Mouse (Mus musculus) lung, postnatal 4 days (tissue): ENCODE data around the gene Gp9.
"Not testable (repeated sequence)": the region's sequence is repeated elsewhere in the genome, so short reads cannot be mapped to it uniquely, and the experiment has no call there.

Experiments
- DNase-seq, 2 experiments: peaks; one replicate each; pipeline ENCODE4 v3.0.0; 2021

Gp9 gene

DNA sequence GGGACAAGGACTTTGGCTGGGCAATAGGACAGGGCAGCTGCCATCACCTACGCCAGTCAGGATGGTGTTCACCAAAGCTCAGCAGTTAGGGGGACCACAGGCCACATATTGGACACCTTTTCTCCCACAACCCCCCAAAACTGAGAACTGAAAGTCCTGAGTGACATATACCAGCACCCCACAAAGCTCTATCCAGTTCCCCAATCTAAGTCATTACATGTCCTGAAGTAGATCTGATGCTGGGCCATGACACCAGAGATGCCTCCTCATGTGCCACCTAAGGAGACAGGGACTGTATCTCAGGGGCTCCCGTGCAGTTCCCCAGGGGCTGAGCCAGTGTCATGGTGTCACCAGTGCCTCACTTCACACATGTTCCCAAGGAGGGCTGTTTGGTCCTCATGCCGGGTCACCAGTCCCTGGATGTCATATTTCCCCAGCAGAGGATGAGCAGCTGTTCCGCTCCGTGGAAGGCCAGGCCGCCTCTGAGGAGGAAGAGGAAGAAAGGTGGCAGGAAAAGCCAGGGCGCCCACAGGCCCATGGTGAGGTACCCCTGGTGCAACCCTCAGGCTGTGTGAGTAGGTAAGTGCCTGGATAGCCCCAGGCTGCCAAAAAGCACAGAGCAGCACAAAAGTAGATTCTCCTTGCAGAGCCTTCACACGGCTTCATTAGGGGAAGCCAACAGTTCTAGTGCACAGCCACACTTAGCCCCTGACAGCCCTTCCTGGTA lies 27.5 kb upstream of the Gp9 start:
- peak in 1 of 2 experiments; percentile 17 for DNase-seq

DNA sequence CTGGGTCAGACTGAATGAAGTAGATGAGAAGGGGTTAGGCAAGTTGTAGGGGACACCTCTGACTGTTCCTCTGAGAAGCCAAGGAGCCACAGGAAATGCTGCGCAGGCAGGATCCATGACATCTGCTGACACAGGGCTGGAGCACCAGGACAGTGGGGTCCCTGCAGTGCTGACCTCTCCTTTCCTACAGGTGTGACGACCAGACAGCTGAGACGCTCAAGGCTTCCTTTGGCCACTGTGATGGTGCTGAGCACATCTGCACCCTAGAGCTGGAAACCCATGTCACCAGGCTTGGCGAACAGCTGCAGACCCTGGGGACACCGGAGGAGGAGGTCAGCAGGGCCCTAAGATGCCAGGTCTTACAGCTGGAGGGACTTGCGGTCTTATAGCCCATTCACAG lies 26.3 kb upstream of the Gp9 start:
- DNase-seq = peak in 1 of 2 experiments; percentile 14

DNA sequence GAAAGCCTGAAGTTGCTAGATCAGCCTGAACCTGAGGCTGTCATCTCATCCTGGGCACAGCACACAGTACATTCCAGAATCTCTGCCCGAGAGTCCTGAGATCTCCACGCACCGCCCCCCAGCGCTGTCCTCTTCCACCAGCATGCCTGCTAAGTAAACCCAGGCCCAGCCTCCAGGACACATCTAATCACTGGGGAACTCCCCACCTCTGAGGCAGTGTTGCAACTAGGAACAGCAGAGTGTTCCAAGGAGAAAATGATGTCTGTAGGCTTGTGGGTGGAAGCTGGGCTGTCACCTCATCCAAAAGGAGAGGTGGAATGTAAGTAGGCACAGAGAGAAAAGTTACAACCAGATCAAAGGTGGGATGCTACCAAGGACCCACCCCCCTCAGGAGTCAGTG lies 22.7 kb upstream of the Gp9 start:
- peak in 1 of 2 experiments; percentile 18 for DNase-seq

DNA sequence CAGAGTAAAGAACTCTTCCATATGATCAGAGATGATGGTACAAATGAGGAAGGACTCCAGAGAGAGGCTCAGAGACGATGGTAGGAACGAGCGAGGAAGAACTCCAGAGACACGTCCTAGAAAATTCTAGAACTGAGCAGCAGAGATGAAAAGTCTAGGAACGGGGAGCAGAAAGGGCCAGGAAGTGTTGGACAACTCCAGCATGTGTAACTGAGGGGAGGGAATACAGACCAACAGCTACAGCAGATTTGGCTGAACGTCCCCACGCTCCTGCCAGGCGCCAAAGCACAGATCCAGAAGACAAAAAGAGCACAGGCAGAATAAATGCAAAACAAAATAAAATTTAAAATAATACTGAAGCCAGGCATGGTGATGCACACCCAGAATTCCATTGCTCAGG lies 21.0 kb upstream of the Gp9 start:
- DNase-seq = peak in 1 of 2 experiments; percentile 12

DNA sequence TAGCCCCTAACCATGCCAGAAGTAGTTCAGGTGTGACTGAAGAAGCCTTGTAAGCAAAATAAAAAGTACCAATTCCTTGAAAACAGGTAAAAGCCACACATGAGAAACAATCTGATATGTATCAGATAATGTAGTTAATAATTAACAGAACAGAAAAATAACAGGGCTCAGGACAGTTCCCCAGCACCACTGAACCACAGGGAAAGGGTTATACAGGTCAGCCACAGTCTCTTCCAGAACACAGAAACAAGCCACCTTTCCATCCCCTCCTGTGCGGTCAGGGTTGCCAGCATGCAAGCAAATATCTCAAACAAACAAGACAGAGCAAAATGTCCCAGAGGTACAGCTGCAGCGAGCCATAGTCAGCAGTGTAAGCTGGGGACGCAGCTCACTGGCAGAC lies 18.5 kb upstream of the Gp9 start:
- DNase-seq = no peak

DNA sequence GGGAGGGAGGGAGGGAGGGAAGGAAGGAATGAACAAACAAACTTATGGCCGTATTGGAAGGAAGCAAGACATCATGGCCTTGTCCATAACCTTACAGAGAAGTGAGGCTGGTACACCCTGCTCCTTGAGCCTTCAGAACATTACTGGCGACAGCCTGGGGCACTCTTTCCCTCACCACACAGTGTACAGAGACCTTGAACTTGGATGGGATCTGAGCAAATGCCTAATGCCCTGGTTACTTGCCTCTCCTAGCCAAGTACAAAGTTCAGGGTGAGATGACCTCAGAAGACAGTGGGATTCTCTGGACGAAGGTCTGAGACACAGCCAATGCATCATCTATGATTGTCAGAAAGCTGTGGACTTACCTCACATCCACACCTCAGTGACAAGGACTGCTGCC lies 18.0 kb upstream of the Gp9 start:
- DNase-seq = no peak

DNA sequence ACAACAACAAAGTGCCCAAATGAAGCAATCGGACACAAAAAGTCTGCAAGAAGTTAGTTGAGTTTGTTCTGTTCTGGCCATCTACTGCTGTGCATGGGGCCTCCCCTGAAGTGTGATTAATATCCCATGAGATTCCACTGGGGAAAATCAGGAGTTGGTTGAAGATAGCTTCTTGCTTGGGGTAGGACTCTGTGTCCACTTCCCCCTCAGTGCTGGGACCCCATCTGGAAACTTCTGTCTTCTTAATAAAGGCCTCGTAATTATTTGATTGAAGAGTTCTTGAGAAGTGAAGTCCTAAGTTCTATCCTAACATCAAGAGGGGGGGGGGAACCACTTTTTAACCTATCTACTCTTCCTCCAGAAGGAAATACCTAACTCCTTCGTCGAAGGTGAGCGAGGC lies 15.7 kb upstream of the Gp9 start:
- DNase-seq = no peak

DNA sequence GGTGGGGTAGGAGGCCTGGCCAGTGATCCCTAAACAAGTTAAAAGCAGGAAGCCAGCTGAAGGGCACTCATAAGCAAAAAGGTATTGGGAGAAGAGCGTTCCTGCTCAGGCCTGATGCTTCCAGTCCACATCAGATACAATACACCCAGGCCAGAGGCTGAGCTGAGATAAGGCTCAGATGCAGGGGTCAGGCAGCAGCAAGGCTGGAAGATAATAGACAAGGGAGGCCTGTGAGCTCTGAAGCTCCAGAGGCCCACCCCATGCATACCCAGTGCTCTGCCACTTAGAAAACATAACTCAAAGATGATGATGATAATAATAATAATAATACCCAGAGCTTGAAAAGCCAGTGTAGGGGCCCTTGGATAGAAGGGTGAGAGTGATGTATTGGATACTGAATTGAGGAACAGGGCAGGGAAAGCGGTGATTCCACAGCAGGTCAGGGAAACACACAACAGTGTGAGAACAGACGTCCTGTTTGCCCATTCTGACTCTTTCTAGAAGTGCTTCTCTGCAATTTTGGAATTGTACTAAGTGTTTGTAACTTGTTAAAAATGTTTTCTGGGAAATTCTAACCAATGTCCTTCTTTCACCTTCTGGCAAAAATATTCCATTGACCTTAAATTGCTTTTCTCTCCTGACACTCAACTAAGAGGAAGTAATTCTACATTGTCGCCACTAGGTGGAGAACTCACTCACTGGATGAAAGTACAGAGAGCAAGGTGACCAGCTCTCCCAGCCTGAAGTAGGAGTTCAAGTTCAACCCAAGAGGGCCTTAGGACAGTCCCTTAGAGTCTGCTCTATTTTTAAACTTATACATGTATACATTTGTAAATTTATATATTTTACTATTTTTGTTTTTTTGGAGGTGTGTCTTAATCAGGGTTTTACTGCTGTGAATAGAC lies 14.2 kb upstream of the Gp9 start:
- DNase-seq = no peak

DNA sequence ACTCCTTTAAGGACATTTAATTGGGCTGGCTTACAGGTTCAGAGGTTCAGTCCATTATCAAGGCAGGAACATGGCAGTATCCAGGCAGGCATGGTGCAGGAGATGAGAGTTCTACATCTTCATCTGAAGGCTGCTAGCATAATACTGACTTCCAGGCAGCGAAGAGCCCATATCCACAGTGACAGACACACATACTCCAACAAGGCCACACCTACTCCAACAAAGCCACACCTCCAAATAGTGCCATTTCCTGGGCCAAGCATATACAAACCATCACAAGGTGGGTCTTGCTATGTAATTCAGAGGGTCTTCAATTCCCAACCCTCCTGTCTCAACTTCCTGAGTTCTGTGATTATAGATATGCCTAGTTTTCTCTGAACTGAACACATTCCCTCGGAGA lies 13.6 kb upstream of the Gp9 start:
- not testable (repeated sequence) for DNase-seq

DNA sequence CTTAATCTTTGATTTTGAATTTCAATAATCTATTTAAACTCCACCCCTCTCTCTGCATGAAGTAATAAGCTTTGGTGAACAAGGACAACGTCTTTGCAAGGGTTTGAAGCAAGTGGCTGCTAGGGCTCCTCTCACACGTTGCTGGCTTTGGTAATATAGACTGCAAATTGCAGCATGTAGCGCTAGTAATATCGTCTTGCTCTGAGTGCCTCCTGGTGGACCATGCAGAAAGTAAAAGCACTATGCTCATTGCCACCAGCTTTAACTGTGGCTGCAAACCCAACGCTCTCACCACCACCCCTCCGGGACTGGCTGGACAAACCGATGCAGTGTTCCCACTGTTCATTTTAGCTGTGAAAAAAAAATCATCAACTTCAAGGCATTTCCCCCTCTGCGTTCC lies 7.2 kb upstream of the Gp9 start:
- DNase-seq = no peak

DNA sequence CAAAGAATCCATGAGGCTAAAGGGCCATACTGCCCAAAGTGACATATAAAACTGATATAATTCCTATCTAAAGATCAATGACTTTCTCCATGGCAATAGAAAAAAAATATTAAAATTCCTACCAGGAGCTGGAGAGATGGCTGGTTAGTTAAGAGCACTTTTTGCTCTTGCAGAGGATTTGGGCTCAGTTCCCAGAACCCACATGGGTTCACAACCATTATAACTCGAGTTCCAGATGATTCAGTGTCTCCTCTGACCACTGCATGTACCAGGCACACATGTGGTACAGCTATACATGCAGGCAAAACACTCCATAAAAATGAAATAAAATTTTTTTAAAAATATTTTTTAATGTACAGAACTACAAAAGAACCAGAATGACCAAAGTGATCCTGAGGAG lies 3.4 kb upstream of the Gp9 start:
- no peak for DNase-seq

DNA sequence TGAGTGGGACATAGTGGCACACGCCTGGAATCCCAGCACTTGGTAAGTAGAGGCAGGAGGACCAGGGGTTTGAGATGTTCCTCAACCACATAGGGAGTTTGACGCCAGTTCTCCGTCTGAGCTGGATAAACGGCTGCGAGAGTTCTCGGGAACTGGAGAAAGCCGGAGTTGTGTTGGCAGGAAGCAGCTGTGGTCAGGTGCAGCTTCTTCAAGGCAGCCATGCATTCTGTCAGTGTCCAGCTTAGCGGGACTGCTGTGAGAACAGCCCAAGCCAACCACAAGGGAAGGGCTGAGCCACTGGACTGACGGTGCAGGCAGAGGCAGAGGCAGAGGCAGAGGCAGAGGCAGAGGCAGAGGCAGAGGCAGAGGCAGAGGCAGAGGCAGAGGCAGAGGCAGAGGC lies 3.0 kb upstream of the Gp9 start:
- no peak for DNase-seq

DNA sequence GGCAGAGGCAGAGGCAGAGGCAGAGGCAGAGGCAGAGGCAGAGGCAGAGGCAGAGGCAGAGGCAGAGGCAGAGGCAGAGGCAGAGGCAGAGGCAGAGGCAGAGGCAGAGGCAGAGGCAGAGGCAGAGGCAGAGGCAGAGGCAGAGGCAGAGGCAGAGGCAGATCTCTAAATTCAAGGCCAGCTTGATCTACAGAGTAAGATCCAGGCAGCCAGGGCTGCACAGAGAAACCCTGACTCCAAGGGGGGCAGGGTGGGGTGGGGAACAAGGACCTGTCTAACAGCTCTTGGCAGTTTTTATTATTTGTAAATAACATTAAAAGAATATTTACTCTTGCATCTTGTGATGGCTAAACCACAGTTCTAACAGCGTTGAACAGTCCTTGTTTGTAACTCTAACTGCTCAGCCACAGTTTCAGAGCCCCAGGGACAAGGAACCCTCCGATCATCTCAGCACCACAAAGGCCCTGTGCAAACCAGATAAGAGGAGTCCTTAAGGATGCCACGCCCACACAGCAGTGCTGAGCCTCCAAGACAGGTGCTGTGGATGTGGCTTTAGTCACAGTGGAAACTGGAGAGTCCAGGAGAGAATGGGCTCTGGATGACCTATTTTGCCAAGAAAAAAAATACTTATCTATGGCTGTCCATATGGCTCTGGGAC lies 2.2 kb upstream of the Gp9 start:
- DNase-seq = no peak

DNA sequence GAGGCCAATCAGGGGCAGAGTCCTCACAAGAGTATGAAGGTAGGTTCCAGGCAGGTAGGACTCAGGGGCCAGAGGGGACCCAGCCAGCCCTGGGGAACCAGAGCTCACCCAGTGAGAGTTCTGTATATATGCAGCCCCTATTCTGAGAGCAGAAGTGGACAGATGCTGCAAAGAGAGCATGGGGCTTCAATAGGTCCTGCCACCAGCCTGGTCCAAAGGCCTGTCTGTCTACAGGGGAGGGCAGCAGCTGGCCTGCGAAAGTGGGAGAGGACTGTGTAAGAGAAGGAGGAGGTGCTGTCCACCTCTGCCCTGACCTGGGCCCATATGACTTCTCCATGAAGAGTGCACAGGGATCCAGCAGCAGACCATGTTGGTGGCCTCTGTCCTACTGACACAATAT lies 1.2 kb upstream of the Gp9 start:
- DNase-seq = no peak

DNA sequence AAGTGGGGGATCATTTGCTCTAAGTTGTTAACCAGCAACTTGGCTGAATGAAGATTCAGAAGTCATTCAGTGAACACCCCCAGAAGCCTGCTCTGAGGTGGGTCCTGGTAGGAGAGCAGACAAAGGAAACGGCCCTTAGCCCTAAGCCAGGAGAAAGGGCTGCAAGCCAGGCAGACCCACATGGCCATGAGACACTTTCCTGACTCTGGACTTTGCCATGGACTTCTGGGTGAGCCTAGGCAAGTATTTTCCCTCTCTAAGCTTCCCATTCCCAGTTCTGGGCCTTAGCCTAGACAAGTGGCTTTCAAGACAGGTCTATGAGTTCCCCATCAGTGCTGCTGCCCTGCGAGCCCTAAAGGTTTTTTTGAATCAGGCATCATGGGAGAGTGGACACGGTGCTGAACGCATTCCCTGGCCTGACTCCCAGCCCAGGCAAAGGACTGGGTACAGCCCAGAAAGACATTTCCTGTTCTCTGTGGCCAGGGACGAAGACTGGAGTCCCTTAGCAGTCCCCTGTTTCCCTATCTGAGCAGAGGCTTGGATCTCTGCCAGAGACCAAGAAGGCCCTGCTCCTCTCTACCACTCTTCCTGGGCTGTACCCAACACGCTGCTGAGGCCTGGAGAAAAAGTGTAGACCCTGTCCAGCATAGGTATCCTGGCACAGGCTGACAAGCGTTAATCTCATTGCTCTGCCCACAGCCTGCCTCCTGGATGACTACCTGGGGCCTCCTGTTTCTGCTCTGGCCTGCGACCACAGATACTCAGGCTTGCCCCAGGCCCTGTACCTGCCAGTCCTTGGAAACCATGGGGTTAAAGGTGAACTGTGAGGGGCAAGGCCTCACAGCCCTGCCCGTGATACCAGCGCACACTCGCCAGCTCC lies 662 bp downstream of the Gp9 start:
- DNase-seq = peak in 1 of 2 experiments; percentile 51

DNA sequence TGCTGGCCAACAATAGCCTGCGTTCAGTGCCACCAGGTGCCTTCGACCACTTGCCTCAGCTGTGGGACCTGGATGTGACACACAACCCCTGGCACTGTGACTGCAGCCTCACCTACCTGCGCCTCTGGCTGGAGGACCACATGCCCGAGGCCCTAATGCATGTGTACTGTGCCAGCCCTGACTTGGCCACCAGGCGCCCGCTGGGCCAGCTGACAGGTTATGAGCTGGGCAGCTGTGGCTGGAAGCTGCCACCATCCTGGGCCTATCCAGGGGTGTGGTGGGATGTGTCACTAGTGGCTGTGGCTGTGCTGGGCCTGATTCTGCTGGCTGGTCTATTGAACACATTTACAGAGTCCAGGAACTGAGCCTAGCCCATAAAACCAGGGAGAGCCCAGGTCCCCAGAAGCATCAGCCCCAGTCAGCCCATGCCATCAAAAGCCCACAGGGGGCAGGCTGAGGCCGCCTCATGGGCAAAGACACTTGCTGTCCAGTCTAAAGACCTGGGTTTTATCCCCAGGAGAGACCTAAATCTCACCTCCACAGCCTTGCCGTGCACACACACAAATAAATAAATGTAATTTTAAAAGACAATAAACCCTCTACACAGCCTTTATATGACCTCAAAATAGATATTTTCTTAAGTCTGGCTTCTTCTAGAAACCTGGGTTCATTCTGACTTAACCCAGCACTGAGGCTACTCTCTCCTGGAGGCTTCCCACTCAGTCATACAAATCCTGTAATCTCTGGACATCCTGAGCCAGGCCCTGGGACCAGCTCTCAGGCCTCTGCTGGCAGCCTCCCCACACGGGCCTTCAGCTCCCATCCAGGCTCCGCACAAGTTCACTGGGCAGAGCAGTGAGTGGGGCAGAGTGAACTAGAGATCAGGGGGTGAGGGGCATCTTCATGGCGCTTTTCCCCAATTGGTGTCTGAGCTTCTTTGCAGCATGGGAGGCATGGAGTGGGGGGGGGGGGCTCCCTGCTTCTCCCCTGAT lies 1.6 kb downstream of the Gp9 start:
- no peak for DNase-seq

DNA sequence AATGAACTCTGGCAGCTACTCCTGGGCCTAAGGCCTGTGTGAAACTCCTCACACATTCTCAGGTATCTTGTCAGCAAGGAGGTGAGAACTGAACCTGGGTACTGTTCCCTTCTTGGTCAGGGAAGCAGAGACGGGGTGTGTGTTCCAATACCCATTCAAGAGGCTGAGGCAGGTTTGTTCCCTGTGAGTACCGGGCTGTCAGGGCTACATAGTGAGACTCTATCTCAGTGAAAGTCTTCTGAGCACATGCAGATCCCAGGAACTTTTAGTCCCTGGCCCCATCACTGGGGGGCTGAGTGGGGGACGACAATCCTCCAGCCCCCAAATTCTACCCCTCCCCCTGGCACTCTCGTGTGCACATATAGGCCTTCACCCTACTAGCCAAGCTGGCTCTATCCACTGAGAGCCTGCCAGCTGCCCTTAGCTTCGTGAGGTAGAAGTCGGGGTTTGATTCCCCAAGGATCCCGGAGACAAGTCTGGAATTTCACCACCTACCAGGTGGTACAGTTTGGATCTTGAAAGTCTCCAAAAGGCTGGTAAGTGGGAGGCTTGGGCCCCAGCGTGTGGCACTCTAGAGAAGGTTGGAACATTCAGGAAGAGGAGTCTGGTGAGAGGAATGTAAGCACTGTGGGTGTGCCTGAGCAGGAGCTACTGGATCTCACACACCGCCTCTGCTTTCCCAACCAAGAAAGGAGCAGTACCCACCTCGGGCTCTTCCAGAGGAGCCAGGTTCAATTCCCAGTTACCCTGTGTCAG lies 2.9 kb downstream of the Gp9 start:
- no peak for DNase-seq

DNA sequence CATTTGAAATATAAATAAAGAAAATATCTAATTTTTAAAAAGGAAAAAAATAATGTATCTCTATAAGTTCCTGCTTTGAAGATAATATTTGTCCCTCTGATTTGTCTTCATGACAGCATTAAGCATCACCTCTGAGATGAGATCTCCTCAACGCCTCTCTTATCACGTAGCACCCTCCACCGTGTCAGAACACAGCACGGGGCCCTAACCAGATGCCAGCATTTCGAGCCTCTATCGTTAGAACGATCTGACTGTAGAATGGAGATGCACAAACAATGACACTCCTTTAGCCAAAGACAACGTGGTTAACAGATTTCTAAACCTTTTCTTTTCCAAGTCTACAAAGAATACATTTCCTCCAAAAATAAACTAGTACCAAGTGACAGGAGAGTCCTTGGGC lies 6.2 kb downstream of the Gp9 start:
- no peak for DNase-seq

DNA sequence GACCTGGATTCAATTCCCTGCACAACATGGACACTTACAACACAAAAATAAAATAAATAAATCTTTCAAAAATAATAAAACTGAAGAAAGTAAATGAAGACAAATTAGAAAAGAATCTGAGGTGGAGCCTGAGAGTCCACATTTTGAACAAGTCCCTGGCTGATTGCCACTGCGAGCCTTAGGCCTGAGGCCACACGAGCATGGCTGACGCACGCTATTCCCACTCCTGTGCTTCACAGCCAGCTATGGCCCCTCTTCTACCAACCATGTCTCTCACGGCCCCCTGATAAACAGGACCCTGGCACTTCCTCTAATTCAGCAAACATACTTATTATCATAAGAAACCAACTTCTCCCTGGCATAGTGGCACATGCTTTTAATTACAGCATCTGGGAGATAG lies 8.7 kb downstream of the Gp9 start:
- DNase-seq = peak in 1 of 2 experiments; percentile 18

DNA sequence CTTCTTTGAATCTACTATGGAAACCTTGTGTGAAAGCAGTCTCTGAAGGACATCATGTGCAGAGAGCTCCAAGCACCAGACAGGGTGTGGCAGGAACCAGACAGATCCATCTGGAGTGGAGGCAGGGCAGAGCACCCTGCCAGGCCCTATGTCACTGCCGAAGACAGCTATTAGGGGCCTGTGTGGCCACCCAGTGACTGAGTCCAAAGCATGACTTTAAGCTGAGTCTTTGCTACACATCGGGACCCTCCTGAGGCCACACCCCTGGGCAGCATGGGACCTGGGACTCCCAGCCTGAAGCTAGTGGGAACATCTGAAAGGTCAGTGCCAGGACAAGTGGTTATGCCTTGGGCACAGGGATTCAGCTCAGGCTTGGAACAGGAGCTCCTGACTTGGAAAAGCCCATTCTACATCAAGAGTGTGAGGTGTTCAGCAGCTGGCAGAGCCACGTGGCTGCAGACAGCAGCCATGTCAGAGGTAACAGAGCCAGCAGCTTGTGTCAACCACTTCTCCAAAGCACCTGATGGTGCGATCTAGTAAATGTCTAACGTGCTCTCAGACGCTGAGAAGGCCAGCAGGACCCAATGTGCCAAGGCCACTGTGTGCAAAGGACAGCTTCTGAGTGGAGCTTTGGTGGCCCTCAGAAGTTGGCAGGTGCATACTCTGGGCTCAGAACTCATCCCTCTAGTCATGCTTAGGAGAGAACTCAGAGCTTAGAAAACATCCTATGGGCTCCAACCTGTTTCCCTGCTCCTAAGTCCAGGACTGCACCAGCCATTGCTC lies 9.4 kb downstream of the Gp9 start:
- DNase-seq = peak in 1 of 2 experiments; percentile 21
